Mouse (Mus musculus): ENCODE measurements around the gene S1pr4.

S1pr4 gene

GRCm38 (mm10) chr10:81493601-81494220 is 6.2 kb downstream of the S1pr4 start:
- no peak for DNase-seq (ENCODE audit: low spot score)

GRCm38 (mm10) chr10:81492606-81493240 is 7.2 kb downstream of the S1pr4 start:
- DNase-seq (ENCODE audit: low spot score) = no peak

GRCm38 (mm10) chr10:81491018-81491417 is 8.9 kb downstream of the S1pr4 start:
- DNase-seq (ENCODE audit: low spot score) = no peak

- no peak for DNase-seq (ENCODE audit: low spot score)
Observed at GRCm38 (mm10) chr10:81489941-81490340, 10.0 kb downstream of the S1pr4 start.

- DNase-seq (ENCODE audit: low spot score) = no peak
Observed at GRCm38 (mm10) chr10:81488081-81488480, 11.9 kb downstream of the S1pr4 start.

- no peak for DNase-seq (ENCODE audit: low spot score)
Observed at GRCm38 (mm10) chr10:81486496-81486895, 13.4 kb downstream of the S1pr4 start.

GRCm38 (mm10) chr10:81485479-81486018 is 14.4 kb downstream of the S1pr4 start:
- DNase-seq (ENCODE audit: low spot score) = no peak

- DNase-seq (ENCODE audit: low spot score) = no peak
Observed at GRCm38 (mm10) chr10:81485060-81485449, 14.9 kb downstream of the S1pr4 start.

- DNase-seq (ENCODE audit: low spot score) = no peak
Observed at GRCm38 (mm10) chr10:81484441-81485059, 15.4 kb downstream of the S1pr4 start.

GRCm38 (mm10) chr10:81483983-81484382 is 15.9 kb downstream of the S1pr4 start:
- DNase-seq (ENCODE audit: low spot score) = no peak

GRCm38 (mm10) chr10:81482533-81482889 is 17.4 kb downstream of the S1pr4 start, which contains the start of gene Celf5:
TSS of gene Celf5 (minus strand) at chr10:81482709.
- no peak for DNase-seq (ENCODE audit: low spot score)

GRCm38 (mm10) chr10:81481605-81482532 is 18.1 kb downstream of the S1pr4 start:
- DNase-seq (ENCODE audit: low spot score) = no peak

- DNase-seq (ENCODE audit: low spot score) = no peak
Observed at GRCm38 (mm10) chr10:81474461-81474860, 25.5 kb downstream of the S1pr4 start.

- peak; percentile 89 for DNase-seq (ENCODE audit: low spot score)
Observed at GRCm38 (mm10) chr10:81473003-81473451, 26.9 kb downstream of the S1pr4 start.

GRCm38 (mm10) chr10:81472403-81473002 is 27.4 kb downstream of the S1pr4 start:
- no peak for DNase-seq (ENCODE audit: low spot score)

- no peak for DNase-seq (ENCODE audit: low spot score)
Observed at GRCm38 (mm10) chr10:81470454-81470853, 29.5 kb downstream of the S1pr4 start.

- peak; percentile 72 for DNase-seq (ENCODE audit: low spot score)
Observed at GRCm38 (mm10) chr10:81469253-81469652, 30.7 kb downstream of the S1pr4 start.

- DNase-seq (ENCODE audit: low spot score) = no peak
Observed at GRCm38 (mm10) chr10:81467670-81468235, 32.2 kb downstream of the S1pr4 start.

- DNase-seq (ENCODE audit: low spot score) = no peak
Observed at GRCm38 (mm10) chr10:81466881-81467280, 33.1 kb downstream of the S1pr4 start.

GRCm38 (mm10) chr10:81466066-81466465 is 33.9 kb downstream of the S1pr4 start:
- DNase-seq (ENCODE audit: low spot score) = no peak

GRCm38 (mm10) chr10:81465265-81465645 is 34.7 kb downstream of the S1pr4 start:
- DNase-seq (ENCODE audit: low spot score) = no peak

Data from left cerebral cortex, adult 11 months (tissue).